Mouse (Mus musculus) E14TG2a.4 (cell line): ENCODE results near the gene Zfp644.

Experiments
- CTCF ChIP-seq: conservative IDR thresholded peaks from 2 replicates; pipeline ENCODE4 v1.5.1; 2014; ENCODE audit warnings: low read length
- NANOG ChIP-seq: IDR thresholded peaks from 2 replicates; pipeline ENCODE4 v1.6.1; 2014; ENCODE audit warnings: borderline replicate concordance, low read length, mixed read lengths
- POU5F1 ChIP-seq: IDR thresholded peaks from 2 replicates; pipeline ENCODE4 v1.6.1; 2014; ENCODE audit warnings: low read length, borderline replicate concordance

DNA sequence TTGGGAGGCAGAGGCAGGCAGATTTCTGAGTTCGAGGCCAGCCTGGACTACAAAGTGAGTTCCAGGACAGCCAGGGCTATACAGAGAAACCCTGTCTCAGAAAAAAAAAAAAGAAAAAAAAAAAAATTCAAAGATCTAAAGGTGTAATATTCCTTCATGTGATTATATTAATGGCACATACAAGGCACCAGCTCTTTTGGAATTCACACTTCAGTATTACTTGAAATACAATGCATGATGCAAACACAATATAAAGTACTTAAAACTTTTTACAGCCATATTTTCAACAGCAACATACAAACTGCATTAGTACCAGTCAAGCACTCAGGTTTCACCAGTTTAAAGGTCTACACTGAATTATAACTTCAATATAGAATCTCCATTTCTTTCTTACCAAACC lies 2.4 kb downstream of the Zfp644 start:
- TF ChIP-seq CTCF, result no peak
- TF ChIP-seq POU5F1, result no peak
- TF ChIP-seq NANOG, result no peak
